Mouse (Mus musculus) spleen, adult 18-20 months (tissue): ENCODE results near the gene Tbc1d1.

Source experiments
- DNase-seq, 2 experiments: peaks; one replicate each; pipeline ENCODE4 v3.0.0; 2022; ENCODE audit warnings: mixed read lengths in 2 of 2

Tbc1d1 gene

GRCm38 (mm10) chr5:64160705-64161391, 4.7 kb downstream of the Tbc1d1 start:
- peak; percentile 30 to 40 for DNase-seq

DNA sequence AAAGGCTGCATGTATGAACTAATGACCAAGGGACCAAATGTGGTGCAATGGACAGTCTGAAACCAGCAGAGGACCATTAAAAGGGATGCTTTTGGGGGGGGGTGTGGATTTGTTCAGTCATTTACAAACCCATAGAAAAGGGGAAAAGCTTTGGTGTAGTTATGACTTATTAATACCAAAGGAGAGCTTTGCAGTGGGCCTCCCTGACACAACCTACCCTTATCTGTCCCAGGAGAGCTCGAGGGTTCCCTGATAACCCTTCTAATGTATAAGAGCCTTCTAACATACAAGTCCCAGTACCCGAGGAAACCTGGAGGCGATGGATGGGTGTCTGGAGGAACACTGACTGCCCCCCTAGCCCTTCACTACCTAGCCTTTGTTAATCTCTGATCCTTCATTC, 5.8 kb downstream of the Tbc1d1 start:
- no peak for DNase-seq

DNA sequence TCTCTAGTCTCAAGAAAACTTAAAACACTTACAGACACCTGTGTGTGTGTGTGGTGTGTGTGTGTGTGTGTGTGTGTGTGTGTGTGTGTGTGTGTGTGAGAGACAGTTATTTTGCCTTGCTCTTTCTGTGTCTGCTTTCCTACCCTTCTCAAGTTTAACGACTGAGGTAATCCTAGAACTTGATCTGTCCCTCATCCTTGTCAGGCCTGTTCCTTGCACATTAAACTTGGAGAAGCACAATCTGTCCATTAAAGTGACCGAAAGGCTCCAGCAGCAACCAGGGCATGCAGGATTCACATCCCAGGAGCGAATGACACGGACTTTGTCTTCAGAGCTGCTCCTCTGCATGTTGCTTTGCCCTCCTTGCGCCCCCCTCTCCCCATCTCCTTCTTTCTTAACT, 6.5 kb downstream of the Tbc1d1 start:
- DNase-seq: no peak

DNA sequence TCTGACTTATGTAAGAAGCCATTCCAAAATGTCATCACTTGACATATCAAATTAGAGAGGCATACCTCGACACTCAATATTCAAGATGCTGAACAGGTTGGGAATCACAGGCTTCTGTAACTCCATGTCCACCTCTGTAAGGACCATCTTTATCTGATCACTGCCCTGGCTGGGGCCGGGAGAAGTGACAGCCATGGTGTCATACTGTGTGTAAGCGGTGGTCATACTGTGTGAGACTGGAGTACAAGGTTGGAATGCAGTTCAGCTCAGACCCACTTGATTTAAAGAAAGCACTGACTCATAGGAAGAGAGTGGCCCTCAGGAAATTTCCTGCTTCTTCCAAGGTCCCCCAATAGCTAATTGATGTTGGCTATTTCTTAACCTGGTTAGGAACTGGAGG, 8.3 kb downstream of the Tbc1d1 start:
- DNase-seq: no peak

GRCm38 (mm10) chr5:64165826-64166225, 9.7 kb downstream of the Tbc1d1 start:
- no peak for DNase-seq

DNA sequence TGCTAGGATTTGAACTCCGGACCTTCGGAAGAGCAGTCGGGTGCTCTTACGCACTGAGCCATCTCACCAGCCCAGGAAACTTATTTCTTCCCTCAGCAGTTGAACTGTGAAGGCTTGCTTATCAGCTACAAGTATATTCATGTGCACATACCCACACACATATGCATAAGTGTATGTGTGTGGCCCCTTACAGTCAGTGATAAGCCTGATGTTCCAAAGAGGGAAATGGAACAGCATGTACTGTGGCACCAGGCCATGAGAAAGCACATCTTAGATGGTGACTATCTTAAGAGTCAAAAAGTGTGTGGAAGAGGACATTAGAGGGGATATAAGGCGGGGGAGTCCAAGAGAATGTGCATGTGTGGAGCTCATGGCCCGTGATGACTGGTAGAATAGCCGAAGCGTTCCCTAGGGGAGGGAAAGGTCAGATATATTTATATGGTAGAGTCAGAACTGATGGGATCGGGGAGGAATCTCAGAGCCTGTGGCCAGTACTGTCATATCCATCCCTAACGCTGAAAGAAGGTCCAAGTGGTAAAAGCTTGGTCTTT, 13.0 kb downstream of the Tbc1d1 start:
- DNase-seq: no peak

DNA sequence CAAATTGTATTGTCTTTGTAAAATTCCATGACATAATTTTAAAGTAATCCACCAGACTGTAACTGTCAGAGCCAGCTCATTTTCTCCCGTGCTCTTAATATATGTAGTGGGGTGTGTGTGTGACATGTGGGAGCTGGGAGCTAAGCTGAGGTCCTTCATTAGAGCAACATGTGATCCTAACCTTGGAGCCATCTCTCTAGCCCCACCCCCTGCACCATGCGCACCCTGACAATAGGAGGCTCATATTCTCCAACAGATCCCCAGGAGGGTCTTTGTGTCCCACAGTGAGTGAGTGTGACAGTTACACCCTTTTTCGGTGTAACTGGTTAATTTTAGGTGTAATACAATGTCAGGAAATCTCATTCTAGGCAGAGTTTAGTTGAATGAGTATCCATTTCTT, 16.8 kb downstream of the Tbc1d1 start:
- DNase-seq: no peak

- no peak for DNase-seq
Observed at GRCm38 (mm10) chr5:64173302-64173701, 17.2 kb downstream of the Tbc1d1 start.

GRCm38 (mm10) chr5:64174429-64174935, 18.4 kb downstream of the Tbc1d1 start:
- no peak for DNase-seq

DNA sequence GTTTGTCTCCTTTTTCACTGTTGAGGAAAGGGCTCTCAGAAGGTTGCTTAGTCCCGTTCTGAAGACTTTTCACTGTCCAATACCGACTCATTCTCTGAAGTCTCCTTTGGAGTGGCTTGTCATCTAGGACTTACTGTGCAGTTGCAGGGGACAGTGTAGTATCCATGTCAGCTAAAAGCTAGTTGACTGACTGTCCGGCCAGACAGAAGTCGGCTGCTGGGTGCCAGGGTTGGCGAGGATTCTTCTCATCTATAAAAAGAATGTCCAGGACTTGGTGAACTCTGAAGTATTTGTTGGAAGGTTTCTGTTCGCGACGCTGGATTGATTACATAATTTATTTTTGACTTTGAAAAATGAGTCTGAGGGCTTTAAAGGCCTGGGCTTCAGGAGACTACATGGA, 24.4 kb downstream of the Tbc1d1 start:
- DNase-seq: no peak

DNA sequence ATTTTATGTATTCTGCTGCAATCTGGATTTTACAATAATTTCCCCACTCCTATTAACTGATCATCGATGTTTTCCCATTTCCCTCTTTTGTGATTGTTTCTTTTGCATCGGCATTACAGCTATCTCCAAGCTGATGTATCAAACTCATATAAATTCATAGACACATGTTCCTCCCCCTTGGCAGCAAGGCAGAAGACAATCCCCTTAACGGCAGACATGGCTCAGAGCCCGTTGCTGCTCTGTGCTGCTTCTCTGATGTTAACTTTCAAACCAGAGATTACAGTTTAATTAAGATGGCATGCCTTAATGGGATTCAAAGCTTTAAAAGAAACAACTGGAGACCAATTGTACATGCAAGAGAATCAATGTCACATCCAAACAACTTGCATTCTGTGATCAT, 27.6 kb downstream of the Tbc1d1 start:
- no peak for DNase-seq

- no peak for DNase-seq
Observed at GRCm38 (mm10) chr5:64185257-64185656, 29.2 kb downstream of the Tbc1d1 start.

GRCm38 (mm10) chr5:64186566-64186965, 30.5 kb downstream of the Tbc1d1 start:
- DNase-seq: no peak

DNA sequence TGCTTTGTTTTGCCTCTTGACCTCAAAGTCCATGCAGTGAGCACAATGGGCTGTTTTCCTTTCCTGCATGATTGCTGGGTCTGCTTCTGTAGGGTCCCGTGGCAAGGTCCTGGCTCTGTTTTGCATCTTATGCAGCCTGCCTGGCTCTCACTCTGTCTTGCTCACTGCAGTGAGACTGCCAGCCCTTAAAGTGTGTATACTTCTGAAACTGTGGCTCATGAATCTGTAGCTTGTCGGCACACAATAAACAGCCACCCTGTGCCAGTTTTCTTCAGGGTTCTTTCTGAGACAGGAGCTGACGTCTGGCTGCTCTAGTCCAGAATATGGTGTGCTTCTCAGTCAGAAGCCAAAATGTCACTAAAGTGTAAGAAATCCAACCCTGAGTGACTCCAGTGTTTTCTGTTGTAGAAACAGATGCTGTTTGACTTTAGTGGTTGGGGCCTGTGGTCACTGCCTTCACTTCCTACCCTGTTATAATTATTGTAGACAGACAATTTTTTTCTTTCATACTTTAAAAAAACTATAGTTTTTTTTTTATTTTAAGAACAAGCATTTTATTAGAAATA, 32.1 kb downstream of the Tbc1d1 start:
- DNase-seq: no peak

- no peak for DNase-seq
Observed at GRCm38 (mm10) chr5:64190892-64191291, 34.8 kb downstream of the Tbc1d1 start.

- no peak for DNase-seq
Observed at GRCm38 (mm10) chr5:64193353-64193752, 37.2 kb downstream of the Tbc1d1 start.

DNA sequence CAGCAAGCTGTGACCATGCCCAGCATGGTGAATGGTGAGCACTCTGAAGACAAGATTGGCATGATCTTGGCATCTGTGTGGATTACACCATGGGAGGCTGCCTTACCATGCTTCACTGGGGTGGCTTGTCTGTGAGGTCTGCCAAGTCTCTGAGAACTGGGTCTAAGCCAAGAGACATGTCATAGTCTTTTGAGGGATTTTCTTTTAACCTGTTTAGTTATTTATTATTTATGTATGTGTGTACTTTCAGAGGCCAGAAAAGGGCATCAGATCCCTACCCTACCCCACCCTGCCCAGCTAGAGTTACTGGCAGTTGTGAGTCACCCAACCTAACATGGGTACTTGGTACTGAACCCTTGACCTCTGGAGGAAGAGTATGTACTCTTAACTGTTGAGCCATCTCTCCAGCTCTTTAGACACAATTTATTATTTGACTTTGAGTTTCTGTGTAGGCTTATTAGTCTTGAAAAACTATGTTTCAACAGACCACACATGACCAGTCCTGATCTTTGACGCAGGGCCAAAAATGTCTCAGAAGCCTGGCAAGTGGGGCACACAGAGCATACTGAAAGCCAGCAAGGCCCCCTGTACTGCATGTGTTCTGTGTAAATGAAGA, 40.3 kb downstream of the Tbc1d1 start:
- DNase-seq: no peak

GRCm38 (mm10) chr5:64196866-64197321, 40.8 kb downstream of the Tbc1d1 start:
- no peak for DNase-seq

GRCm38 (mm10) chr5:64198624-64199023, 42.5 kb downstream of the Tbc1d1 start:
- DNase-seq: no peak

DNA sequence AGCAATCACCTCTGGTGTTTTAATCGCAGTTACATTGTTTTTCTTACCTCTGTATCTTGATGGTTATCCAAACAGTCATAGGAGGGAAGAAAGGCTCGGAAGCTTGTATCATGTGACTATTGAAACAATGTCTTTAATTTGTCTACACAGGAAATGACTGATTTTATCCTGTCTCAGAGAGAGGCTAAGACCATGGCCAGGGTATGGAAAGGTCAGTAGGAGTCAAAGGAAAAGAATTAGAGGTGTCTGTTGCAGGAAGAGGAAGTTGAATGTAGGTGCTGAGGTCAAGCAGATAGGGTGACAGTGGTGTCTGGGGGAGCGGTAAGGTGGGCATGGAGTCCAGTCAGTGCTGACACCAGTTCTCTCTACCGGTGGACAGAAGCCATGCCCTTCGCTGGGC, 45.0 kb downstream of the Tbc1d1 start:
- DNase-seq: no peak

- peak in 1 of 2 experiments; percentile 34 for DNase-seq
Observed at GRCm38 (mm10) chr5:64202306-64202705, 46.2 kb downstream of the Tbc1d1 start.

DNA sequence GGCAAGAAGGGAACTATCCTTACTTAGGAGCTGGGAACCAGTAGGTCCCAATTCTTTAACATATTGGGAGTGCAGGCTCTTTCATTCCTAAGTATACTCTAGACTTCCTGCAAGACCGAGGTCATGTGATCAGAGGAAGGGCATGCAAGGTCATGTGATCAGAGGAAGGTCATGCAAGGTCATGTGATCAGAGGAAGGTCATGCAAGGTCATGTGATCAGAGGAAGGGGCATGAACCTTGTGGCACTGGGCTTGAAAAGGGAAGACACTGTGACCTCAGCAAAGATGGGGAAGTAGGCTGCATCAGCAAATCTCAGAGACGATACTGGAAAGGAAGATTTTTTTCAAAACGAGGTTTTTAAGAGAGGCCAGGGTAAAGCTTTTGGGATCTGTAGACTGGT, 49.5 kb downstream of the Tbc1d1 start:
- DNase-seq: peak in 1 of 2 experiments; percentile 24

GRCm38 (mm10) chr5:64206431-64206830, 50.3 kb downstream of the Tbc1d1 start:
- no peak for DNase-seq

GRCm38 (mm10) chr5:64206875-64207274, 50.8 kb downstream of the Tbc1d1 start:
- DNase-seq: no peak
